Mouse (Mus musculus): ENCODE results near the gene Gtf2h5. TPM values are rescaled to one million over a fixed set of nuclear protein-coding genes. Genes with fewer than 3 reads are reported as not detected.

Gene Gtf2h5
- polyA plus RNA-seq, 1 experiment = 69.7 TPM

DNA sequence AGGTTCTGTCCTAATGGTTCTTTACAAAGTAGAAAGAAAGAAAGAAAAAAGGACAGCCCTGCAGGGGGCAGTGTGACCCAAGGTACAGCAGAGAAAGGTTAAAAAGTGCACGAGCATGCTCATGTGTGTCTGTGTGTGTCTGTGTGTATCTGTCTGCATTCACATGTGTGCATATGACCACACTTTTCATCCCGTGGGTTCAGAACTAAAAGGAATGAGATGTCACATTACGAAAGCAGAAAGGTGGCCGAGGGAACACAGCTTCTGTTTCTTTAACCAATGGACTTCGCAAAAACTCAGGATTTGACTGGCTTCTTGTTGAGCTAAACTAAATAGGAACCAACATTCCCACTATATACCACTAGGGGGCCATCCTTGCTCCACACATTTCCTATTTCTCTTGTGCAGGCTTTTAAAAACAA, 24.6 kb upstream of the Gtf2h5 start:
- Histone ChIP-seq H3K9ac (ENCODE audit: low read depth, poor library complexity, severe bottlenecking) (no peak overlapping the region), H3K4me1 (ENCODE audit: control insufficient read depth, insufficient read depth, low read length) (no peaks in the 10 kb centered on the region), H3K4me3 (ENCODE audit: low read depth, low read length) (no peak overlapping the region), H3K27me3 (ENCODE audit: control insufficient read depth, insufficient read depth, low read length, poor library complexity, severe bottlenecking) (no peaks in the 10 kb centered on the region), H3K27ac (ENCODE audit: insufficient read depth, low read length) (peak overlapping the region; percentile 41; the same call in 1 of the 2 replicates), H3K9me3 (replicated peaks; ENCODE audit: control insufficient read depth, insufficient read depth, low read length, poor library complexity, severe bottlenecking) (no peaks in the 10 kb centered on the region), H3K36me3 (ENCODE audit: control insufficient read depth, insufficient read depth, low read length, poor library complexity, severe bottlenecking) (peaks cover 5% of the 10 kb centered on the region; the same call in 1 of the 2 replicates)
- TF ChIP-seq EP300 (IDR thresholded peaks at IDR 0.05; ENCODE audit: insufficient read depth, low read depth, low read length) = no peak
- peak; percentile 28 for TF ChIP-seq CTCF (IDR thresholded peaks at IDR 0.05; ENCODE audit: low read depth, low read length)

DNA sequence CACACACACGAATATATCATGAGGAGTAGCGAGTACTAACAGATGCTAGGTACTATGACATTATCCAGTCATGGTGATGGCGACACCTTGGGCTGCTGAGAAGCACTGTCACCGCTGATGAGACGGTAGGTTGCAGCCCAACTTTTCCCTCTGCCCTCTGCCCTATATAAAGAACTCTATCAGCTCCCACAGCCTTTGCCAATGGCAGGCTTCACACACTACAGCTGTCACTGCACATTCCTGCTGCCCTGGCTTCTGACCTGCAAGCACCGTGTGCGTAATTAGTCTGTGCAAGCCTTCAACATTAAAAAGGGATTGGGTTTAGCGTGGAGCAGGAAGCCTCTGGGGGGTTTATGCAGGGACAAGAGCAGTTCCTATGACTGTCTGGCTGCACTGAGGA, 16.8 kb upstream of the Gtf2h5 start:
- TF ChIP-seq CTCF (IDR thresholded peaks at IDR 0.05; ENCODE audit: low read depth, low read length) (no peak), POLR2A (IDR thresholded peaks at IDR 0.05; ENCODE audit: insufficient read depth, low read length) (no peak), EP300 (IDR thresholded peaks at IDR 0.05; ENCODE audit: insufficient read depth, low read depth, low read length) (no peak)
- H3K9ac ChIP-seq (ENCODE audit: low read depth, poor library complexity, severe bottlenecking) = no peak overlapping the region

DNA sequence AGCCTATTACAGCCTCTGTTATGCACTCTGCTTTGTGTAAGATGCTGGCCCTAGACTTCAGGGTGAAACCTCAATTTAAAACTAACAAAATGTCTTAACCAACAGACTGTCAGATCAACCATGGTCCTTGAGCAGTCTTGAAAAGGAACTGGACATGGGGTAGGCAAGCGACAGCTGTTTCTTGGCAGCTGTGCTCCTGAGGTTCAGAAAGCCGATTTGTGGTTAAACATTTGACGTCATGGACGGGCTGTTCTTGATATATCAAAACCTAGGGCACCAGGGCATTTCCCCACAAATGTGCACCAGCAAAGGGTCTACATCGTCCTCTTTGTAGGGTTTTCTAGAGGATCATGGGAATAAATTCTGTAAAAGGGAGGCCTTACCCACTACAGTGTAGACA, 16.1 kb upstream of the Gtf2h5 start:
- Histone ChIP-seq H3K27ac (ENCODE audit: insufficient read depth, low read length) (no peak overlapping the region), H3K9me3 (replicated peaks; ENCODE audit: control insufficient read depth, insufficient read depth, low read length, poor library complexity, severe bottlenecking) (no peaks in the 10 kb centered on the region), H3K9ac (ENCODE audit: low read depth, poor library complexity, severe bottlenecking) (no peak overlapping the region), H3K4me3 (ENCODE audit: low read depth, low read length) (no peak overlapping the region), H3K36me3 (ENCODE audit: control insufficient read depth, insufficient read depth, low read length, poor library complexity, severe bottlenecking) (0 out of 2 replicates have a peak, but pooled peaks cover 3% of the 10 kb centered on the region), H3K27me3 (ENCODE audit: control insufficient read depth, insufficient read depth, low read length, poor library complexity, severe bottlenecking) (no peaks in the 10 kb centered on the region), H3K4me1 (ENCODE audit: control insufficient read depth, insufficient read depth, low read length) (no peaks in the 10 kb centered on the region)
- no peak for TF ChIP-seq POLR2A (IDR thresholded peaks at IDR 0.05; ENCODE audit: insufficient read depth, low read length)
- no peak for TF ChIP-seq CTCF (IDR thresholded peaks at IDR 0.05; ENCODE audit: low read depth, low read length)
- no peak for TF ChIP-seq EP300 (IDR thresholded peaks at IDR 0.05; ENCODE audit: insufficient read depth, low read depth, low read length)

More for the DNA sequence above, 16.8 kb upstream of the Gtf2h5 start:
- Histone ChIP-seq H3K27ac (ENCODE audit: insufficient read depth, low read length) (no peak overlapping the region), H3K9me3 (replicated peaks; ENCODE audit: control insufficient read depth, insufficient read depth, low read length, poor library complexity, severe bottlenecking) (no peaks in the 10 kb centered on the region), H3K27me3 (ENCODE audit: control insufficient read depth, insufficient read depth, low read length, poor library complexity, severe bottlenecking) (no peaks in the 10 kb centered on the region), H3K36me3 (ENCODE audit: control insufficient read depth, insufficient read depth, low read length, poor library complexity, severe bottlenecking) (0 out of 2 replicates have a peak, but pooled peaks cover 3% of the 10 kb centered on the region), H3K4me1 (ENCODE audit: control insufficient read depth, insufficient read depth, low read length) (no peaks in the 10 kb centered on the region), H3K4me3 (ENCODE audit: low read depth, low read length) (no peak overlapping the region)

DNA sequence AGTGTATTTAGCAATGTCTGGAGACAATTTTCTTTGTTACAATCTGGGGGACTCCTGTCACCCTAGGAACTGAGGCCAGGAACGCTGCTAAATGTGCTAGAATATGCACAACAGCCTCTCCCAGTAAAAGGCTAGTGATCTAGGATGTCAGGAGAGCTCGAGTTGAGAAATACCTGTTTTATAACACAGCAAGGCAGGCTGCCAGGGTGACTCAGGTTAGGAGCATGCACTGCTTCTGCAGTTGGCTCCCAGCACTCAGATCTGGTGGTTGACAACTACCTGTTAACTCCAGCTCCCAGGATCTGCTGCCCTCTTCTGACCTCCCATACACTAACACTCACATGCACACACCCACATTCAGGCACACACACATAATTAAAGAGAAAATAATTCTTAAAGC, 13.6 kb upstream of the Gtf2h5 start:
- Histone ChIP-seq H3K9me3 (replicated peaks; ENCODE audit: control insufficient read depth, insufficient read depth, low read length, poor library complexity, severe bottlenecking) (no peaks in the 10 kb centered on the region), H3K36me3 (ENCODE audit: control insufficient read depth, insufficient read depth, low read length, poor library complexity, severe bottlenecking) (0 out of 2 replicates have a peak, but pooled peaks cover 3% of the 10 kb centered on the region), H3K27ac (ENCODE audit: insufficient read depth, low read length) (no peak overlapping the region), H3K9ac (ENCODE audit: low read depth, poor library complexity, severe bottlenecking) (no peak overlapping the region), H3K4me3 (ENCODE audit: low read depth, low read length) (no peak overlapping the region), H3K4me1 (ENCODE audit: control insufficient read depth, insufficient read depth, low read length) (no peaks in the 10 kb centered on the region), H3K27me3 (ENCODE audit: control insufficient read depth, insufficient read depth, low read length, poor library complexity, severe bottlenecking) (no peaks in the 10 kb centered on the region)
- TF ChIP-seq POLR2A (IDR thresholded peaks at IDR 0.05; ENCODE audit: insufficient read depth, low read length) (no peak), EP300 (IDR thresholded peaks at IDR 0.05; ENCODE audit: insufficient read depth, low read depth, low read length) (no peak), CTCF (IDR thresholded peaks at IDR 0.05; ENCODE audit: low read depth, low read length) (no peak)

DNA sequence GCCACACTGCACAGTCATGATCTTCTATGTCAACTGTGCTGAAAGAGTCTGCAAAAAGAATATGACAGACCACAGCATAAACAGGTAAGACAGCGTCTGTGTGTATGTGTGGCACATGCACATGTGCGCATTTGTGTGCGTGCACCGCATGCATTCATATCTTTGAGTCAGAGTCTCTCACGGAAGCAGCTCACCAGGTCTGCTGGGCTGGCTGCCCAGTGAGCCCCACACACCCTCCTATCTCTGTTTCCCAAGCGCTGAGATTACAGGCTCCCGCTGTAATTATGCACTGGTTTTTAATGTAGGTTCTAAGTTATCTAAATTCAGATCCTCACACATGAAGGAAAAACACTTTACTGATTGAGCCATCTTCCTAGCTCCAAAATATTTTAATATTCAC, 12.0 kb upstream of the Gtf2h5 start:
- H3K27me3 ChIP-seq (ENCODE audit: control insufficient read depth, insufficient read depth, low read length, poor library complexity, severe bottlenecking) = no peaks in the 10 kb centered on the region
- H3K9me3 ChIP-seq (replicated peaks; ENCODE audit: control insufficient read depth, insufficient read depth, low read length, poor library complexity, severe bottlenecking) = no peaks in the 10 kb centered on the region
- H3K36me3 ChIP-seq (ENCODE audit: control insufficient read depth, insufficient read depth, low read length, poor library complexity, severe bottlenecking) = 0 out of 2 replicates have a peak, but pooled peaks cover 3% of the 10 kb centered on the region
- H3K4me1 ChIP-seq (ENCODE audit: control insufficient read depth, insufficient read depth, low read length) = no peaks in the 10 kb centered on the region
- no peak overlapping the region for H3K27ac ChIP-seq (ENCODE audit: insufficient read depth, low read length)
- H3K4me3 ChIP-seq (ENCODE audit: low read depth, low read length) = no peak overlapping the region
- TF ChIP-seq CTCF (IDR thresholded peaks at IDR 0.05; ENCODE audit: low read depth, low read length) = no peak
- TF ChIP-seq EP300 (IDR thresholded peaks at IDR 0.05; ENCODE audit: insufficient read depth, low read depth, low read length) = no peak
- TF ChIP-seq POLR2A (IDR thresholded peaks at IDR 0.05; ENCODE audit: insufficient read depth, low read length) = no peak
- H3K9ac ChIP-seq (ENCODE audit: low read depth, poor library complexity, severe bottlenecking) = no peak overlapping the region

DNA sequence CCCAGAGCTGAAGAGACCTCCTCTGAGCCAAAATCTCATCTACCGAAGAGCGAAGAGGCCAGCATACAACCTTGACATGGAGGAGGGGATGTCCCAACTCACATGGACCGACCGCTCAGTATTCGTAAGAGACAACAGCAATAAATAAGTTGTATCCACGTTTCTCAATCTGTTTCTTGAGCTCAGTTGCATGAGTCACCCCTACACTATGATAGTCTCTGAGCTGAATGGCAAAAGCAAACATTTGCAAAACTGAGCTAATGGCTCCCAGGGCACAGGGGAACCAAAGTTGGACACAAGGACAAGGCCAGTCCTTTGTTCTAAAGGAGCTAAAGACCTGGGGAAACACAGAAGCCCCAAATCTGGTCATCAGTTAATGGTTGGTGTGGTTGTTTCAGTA, 9.7 kb upstream of the Gtf2h5 start:
- Histone ChIP-seq H3K27ac (ENCODE audit: insufficient read depth, low read length) (no peak overlapping the region), H3K9ac (ENCODE audit: low read depth, poor library complexity, severe bottlenecking) (no peak overlapping the region), H3K36me3 (ENCODE audit: control insufficient read depth, insufficient read depth, low read length, poor library complexity, severe bottlenecking) (peaks cover 9% of the 10 kb centered on the region; the same call in 1 of the 2 replicates), H3K27me3 (ENCODE audit: control insufficient read depth, insufficient read depth, low read length, poor library complexity, severe bottlenecking) (no peaks in the 10 kb centered on the region), H3K9me3 (replicated peaks; ENCODE audit: control insufficient read depth, insufficient read depth, low read length, poor library complexity, severe bottlenecking) (no peaks in the 10 kb centered on the region), H3K4me1 (ENCODE audit: control insufficient read depth, insufficient read depth, low read length) (no peaks in the 10 kb centered on the region), H3K4me3 (ENCODE audit: low read depth, low read length) (no peak overlapping the region)
- TF ChIP-seq EP300 (IDR thresholded peaks at IDR 0.05; ENCODE audit: insufficient read depth, low read depth, low read length) (no peak), POLR2A (IDR thresholded peaks at IDR 0.05; ENCODE audit: insufficient read depth, low read length) (no peak), CTCF (IDR thresholded peaks at IDR 0.05; ENCODE audit: low read depth, low read length) (no peak)

Data from ES-Bruce4 (cell line).